Mouse (Mus musculus) c-Kit-positive CD71-positive TER-119-negative erythroid progenitor cells, embryonic 14.5 days (primary cell): ENCODE measurements at regions not wholly inside any gene's neighbourhood (a gene's known extent, or its start where the extent isn't known, plus 50 kb on each side); places are given as distances from the start of the nearest gene placed in this dataset.
"Not testable (repeated sequence)": the region's sequence is repeated elsewhere in the genome, so short reads cannot be mapped to it uniquely, and the experiment has no call there.

Experiments used
- DNase-seq: peaks from one replicate; pipeline ENCODE4 v3.0.0-alpha.2; 2013; ENCODE audit warnings: low read depth

DNA sequence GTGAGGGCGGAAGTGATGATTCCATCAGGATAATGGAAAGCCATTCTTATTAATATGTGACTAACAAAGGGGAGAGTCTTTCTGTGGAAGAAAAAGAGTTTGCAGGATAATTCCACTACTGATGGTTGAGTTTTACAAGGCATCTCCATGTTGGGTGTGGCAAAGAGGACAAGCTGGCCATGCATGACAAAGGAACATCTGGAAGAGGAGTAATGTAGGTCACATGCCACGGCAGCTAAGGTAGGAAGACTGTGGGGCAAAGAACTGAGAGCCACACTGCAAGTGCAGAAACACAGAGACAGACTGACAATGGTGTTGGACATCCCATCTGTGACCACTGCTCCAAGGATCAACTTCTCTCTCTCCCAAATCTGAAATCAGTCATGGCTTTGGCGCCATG, 196.4 kb upstream of the Gdi2 start:
- DNase-seq, result no peak

DNA sequence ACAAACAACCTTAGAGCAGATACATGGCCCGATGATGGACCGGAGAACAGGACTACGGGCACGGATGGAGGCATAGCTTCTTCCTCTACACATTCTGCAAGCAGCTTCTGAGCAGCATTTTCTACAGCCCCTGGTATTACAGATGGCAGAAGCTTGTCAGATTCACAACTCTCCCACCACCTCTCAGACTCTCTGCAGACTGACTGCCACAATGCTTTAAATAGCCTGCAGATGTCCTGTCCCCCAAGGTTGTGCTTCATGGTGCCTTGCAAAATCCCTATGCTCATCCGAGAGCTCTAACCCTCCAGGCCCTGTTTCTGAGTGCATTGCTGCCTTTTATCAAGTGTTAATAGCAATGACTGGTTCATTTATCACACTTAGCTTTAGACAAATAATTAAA, 194.3 kb upstream of the Gdi2 start:
- DNase-seq, result no peak

DNA sequence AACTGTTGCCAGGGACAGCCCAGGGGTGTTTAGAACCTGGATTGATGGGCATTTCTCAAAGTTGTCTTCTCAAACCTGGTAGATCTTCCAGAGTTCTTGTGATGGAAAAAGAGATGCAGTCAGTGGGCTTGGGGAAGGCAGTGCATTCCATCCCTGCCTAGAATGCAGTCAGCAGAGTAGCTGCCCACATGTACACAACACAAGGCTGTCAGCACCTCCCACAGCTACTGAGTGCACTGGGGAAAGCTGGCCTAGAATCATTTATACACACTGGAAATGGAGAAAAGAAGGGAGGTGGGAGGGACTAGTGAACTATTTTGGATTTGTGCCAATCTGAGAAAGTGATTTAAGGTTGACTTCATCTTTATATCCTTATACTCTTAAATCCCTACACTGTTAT, 183.0 kb upstream of the Gdi2 start:
- not testable (repeated sequence) for DNase-seq

DNA sequence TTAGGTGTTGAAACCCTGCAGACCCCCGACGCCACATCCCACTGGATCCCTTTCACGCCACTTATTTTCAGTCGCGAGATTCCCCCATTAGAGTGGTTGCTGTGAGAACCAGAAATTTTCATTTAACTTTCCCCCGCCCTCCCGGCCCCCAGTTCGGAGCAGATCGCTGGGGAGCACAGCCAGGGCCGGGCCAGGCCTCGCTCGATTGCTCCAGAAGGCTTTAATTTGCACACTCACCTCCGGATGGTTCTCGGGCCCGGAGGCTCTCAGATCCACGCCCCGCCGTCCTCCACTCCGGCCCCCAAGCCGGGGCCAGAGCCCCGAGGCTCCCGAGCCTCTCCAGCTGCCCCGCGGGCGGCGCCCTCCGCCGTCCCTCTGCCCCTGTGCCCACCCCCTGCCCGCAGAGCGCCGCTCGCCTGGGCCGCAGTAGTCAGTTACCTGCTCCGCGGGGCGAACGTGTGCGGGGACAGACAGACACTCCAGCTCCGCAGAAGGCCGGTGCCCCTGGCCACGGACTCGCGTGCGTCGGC, 179.7 kb upstream of the Gdi2 start:
- no peak for DNase-seq

DNA sequence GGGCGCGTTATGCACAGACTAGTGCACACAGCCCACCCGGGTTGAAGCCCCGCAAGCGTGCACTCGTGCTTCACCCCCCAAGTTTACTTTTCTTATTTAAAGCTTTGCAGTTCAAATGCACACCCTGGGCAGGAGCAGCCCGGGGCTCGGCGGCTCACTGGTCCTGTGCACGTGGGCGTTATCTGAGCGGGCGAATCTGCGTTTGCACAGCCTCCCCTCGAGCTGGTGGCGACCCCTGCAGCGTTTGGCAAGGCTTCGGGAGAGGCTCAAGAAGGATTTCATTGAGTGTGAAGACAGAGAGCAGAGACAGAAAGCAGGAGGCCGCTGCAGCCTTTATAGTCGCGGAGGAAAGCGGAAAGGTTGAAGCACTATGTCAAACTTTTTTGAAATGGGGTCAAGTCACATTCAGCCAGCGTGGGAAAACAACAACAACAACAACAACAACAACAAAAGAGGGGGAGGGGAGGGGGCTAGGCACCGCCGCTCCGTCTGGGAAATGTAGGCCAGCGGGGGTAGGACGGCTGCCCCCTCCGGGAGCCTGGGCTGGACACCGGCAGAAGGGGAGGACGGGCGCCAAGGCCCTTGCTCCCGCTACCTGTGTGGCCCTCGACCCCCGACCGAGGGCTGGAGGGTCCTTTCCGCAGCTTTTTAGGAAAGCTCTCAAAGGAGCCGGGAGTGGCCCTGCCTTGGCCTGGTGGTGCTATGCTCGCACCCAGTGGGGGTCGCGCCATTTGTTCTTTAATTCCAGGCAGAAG, 178.7 kb upstream of the Gdi2 start:
- no peak for DNase-seq

DNA sequence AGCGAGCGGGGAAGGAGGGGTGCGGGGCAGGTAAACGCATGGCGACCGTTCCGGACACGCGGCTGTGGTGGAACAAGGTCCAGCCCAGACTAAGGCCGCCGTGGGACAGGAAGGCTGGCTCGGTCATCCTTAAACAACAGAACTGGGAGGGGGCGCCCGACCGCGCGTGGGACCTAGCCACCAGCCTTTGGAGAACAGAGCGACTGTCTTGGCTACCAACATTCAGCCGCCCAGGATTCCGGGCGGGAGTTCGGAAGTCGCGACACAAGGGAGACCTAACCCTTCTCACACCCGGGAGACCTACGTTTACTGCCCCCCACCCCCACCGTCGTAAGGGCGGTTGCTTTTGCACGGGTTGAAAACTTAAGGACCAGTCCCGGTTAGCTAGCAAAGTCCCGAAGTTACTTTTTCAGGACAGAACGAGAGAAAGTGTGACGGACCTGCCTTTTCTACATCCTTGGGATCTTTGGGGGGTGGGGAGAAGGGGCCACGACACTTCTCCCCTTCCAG, 178.1 kb upstream of the Gdi2 start:
- not testable (repeated sequence) for DNase-seq

DNA sequence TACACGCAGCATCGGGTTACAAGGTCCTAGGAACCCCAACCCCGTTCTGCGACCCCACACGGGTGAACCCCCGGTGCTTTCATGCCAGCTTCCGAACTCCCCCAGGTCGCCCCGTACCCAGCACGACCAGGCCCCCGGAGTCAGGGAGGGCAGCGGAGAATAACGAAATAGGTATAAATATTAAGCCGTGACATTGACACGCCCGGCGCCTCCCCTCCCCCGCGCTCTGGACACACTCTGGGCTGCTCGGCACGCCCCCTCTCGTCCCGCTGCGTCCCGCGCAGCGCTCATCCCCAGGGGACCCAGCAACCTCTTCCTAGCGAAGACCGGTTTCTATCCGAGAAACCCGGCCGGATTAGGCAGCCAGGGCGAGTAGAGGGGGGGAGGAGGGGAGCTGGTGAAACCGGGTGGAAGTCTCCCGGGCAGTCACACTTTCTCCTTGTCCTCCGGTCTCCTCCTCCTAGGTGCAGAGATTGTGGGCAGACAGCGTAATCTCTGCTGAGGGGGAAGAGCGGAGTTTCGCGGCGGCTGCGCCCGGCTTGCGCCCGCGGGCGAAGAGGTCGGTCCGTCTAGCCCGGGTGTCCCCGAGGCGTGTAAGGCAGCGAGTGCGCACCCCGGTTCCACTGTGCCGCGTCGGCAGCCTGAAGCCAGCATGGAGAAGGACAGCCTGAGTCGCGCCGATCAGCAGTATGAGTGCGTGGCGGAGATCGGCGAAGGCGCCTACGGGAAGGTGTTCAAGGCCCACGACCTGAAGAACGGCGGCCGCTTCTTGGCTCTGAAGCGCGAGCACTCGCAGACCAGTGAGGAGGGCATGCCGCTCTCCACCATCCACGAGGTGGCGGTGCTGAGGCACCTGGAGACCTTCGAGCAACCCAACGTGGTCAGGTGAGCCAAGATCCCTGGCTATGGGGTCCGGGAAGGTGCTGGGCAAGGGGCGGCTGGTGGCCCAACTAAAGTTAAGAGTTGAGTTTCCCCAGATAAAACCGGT, 177.1 kb upstream of the Gdi2 start:
- no peak for DNase-seq

DNA sequence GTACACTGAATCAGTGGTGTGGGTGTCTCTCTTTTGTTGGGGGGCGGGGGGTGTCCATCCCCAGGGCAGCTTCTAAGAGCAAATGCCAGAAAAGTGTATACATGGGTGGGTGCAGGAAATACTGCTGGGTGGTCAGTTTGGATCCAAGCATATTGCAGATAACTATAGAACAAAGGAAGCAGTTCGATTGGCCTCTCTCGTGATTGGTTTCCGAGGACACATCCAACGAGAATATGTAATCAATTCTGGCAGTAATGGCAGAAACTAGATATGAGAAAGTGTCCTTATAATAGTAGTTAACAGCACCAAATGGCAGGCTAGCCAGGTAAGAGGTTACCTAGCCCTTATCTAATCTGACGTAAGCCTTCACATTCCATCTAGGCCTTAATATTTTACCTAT, 165.2 kb upstream of the Gdi2 start:
- peak; percentile 31 for DNase-seq

DNA sequence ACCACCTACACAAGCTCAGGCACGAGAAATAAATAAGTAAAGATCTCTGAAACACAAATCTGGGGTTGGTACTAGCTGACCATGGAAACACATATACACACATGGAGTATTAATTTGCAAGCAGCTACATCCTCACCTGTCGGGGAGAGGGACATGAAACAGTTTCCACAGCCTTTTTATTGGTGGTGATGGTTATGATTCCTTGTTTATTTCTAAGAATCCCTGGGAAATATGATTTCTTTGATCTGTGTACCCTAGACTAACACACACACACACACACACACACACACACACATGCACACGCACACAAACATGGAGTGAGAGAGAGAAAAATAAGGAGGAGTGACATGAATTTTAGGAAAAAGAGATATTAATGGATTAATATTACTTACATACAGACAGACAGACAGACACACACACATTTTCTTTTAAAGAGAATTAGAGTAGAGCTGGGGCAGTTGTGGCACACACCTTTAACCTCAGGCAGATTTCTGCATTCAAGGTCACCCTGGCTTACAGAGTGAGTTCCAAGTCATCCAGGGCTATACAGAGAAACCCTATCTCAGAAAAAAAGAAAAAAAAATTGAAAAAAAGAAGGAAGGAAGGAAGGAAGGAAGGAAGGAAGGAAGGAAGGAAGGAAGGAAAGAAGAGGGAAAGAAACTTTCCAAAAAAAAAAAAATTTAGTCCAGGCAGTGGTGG, 164.2 kb upstream of the Gdi2 start:
- DNase-seq, result peak; percentile 67

DNA sequence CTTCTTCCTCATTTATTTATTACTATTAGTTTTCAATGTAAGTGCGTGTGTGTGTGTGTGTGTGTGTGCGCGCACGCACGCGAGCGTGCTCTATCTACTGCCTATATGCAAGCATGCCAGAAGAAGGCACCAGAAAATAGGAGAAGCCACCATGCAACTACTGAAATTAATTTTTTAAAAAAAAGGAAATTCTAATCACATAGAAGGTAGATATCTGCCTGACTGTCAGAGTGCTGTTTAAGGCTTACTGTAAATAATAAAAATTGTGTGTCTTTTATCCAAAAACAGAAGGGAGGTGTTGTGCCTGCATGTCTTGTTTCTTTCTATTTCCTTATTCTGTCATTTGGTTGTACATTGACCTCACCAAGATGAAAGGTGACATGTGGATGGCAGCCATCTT, 163.1 kb upstream of the Gdi2 start:
- DNase-seq, result peak; percentile 55

DNA sequence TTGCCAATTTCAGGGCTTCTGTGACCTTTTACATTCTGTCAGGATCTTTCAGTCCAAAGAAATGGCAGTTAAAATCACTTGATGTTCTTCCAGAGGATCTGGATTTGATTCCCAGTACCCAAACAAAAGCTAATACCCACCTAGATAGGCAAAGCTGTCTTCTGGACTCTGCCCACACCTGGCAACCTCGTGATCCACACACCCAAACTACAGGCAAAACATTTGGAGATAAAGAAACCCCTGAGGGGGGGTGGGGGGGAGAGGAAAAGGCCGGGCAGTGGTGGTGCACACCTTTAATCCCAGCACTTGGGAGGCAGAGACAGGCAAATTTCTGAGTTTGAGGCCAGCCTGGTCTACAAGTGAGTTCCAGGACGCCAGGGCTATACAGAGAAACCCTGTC, 160.1 kb upstream of the Gdi2 start:
- not testable (repeated sequence) for DNase-seq

DNA sequence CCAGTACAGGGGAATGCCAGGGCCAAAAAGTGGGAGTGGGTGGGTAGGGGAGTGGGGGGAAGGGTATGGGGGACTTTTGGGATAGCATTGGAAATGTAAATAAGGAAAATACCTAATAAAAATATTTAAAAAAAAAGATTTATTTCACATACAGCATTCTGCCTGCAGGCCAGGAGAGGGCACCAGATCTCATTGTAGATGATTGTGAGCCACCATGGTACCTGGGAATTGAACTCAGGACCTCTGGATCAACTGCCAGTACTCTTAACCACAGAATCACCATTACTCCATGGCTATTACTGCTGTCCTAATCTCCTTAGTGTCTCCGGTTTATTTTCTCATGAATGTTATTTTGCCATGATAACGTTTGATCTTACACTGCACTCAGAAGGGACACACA, 132.1 kb upstream of the Gdi2 start:
- DNase-seq, result not testable (repeated sequence)

DNA sequence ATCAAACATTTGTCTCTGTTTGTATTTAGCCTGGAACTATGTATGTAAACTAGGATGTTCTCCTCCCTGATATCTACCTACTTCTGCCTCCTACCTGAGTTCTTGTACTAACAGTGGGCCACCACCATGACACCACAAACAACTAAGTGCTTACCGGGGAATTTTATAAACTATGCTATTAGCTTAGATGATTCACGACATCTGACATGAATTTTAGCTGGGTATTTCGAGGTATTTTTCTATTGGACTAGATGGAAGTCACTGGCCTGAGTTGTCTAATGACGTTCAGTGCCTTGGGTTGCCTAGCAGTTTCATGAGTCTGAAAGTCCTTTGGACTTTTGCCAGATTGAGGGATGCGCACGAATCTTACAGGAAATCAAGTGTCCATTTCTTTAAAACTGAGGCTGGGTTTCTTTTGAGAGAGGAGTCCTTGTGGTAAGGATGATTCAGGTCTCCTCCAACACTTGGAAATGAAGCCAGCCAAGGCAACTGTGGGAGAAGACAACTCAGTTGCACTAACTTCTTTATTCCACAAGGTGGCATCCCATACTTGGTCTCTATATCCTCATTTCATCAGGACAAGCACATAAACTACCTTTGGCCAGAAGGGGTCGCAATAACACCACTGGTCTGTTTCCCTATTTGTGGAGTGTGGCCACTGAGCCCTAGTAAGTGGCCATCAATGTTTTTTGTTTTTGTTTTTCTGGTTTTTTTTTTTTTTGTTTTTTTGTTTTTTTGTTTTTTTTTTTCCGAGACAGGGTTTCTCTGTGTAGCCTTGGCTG, 131.4 kb upstream of the Gdi2 start:
- peak; percentile 82 for DNase-seq

DNA sequence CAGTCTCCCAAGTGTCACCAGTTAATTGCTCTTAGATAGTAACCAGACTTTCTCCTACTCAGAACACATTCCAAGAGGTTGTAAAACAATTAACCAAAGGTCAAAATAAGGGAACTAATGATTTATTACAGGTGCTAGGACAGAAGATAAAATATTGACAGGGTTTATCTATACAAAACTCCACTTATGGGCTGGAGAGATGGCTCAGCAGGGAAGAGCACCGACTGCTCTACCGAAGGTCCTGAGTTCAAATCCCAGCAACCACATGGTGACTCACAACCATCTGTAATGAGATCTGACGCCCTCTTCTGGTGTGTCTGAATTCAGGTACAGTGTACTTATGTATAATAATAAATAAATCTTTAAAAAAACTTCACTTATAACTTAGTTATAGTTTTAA, 127.6 kb upstream of the Gdi2 start:
- not testable (repeated sequence) for DNase-seq

DNA sequence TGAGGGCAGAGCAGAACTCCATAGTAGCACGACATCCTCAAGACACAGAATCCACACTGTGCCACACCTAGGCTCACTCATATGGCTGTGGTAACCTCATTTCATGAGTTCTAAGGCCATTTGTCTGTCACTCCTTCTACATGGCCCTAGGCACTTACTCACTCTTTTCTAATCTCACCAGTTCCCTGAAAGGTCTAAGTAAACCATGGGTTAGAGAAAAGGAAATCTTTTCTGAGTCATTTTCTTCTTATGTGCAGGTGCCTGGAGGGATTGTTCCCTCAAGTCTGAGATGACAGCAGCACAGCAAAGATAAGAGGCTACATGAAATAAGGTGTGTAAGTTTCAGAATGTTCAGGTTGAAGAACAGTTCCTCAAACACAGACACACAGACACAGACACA, 120.8 kb upstream of the Gdi2 start:
- no peak for DNase-seq

DNA sequence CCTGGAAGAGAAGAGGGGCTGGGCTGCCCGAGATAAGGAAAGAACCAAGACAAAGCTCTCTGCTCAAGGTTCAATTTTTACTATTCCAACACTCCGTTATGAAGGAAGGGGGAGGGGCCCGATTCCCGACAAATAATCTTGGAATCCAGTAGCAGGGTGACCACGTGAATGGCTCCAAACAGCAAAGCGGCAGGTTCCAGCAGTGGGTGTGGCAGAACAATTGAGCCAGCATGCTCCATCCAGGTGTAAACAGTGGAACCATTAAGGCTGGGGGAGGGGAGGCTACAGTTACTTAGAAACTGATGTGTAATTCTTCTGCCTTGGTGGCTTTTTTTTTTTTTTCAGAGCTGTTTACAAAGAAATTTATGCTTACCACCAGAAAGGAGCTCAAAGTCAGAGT, 82.5 kb upstream of the Gdi2 start:
- not testable (repeated sequence) for DNase-seq

DNA sequence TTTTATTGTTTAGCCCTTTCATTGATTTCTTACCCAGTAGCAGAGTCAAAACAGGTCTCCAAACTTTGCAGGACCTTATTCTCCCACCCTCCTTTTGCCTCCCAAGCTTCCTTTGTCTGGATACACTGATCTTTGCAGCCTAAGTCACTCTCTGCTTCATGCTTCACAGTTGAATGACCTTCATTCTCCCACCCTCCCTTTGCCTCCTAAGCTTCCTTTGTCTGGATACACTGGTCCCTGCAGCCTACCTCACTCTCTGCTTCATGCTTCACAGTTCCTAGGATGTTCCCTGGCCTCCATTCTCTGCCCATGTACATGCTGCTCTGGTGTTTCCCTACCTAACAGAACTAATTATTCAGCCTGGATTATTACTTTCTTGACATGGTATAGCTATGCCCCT, 61.0 kb upstream of the Gdi2 start:
- no peak for DNase-seq

DNA sequence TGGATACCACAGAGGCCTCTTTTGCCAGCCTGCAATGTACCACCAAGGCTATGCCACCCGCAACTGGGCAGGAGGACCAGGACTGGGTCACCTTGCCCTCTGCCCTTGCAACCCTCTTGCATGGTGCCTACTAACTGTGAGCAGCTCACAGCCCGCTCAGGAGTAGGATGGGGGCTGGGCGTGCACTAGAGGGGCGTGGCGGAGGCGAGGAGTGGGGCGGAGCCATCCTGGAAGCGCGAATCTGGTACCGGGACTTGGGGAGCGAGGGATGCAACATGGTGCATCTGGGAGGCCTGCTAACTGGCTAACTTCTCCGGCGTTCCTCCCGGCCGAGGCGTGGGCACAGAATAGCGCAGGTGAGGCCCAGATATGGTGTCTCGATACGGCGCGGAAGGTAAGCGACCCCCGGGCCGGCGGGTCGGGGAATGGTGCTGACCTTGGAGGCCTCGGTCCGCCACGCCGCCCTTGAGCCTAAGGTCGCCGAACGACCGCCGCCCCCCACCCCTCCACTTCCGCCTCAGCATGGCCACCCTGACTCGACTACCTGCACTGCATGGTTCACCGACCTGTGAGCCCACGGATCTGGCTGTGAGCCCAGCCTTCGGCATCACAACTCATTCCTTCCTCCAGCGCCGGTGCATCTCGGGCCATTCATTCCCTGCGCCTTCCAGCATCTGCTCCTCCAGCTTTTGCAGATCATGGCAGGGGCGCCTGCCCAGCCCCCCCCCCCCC, 59.7 kb upstream of the Gdi2 start:
- DNase-seq, result peak; percentile 38
